Mouse (Mus musculus): ENCODE measurements around the gene Gpn1. TPM values are rescaled to one million over a fixed set of nuclear protein-coding genes. Genes with fewer than 3 reads are reported as not detected.

The Gpn1 gene
- 5.8 and 10.8 TPM in 2 replicates for polyA plus RNA-seq (2012; rRNA removed)

DNA sequence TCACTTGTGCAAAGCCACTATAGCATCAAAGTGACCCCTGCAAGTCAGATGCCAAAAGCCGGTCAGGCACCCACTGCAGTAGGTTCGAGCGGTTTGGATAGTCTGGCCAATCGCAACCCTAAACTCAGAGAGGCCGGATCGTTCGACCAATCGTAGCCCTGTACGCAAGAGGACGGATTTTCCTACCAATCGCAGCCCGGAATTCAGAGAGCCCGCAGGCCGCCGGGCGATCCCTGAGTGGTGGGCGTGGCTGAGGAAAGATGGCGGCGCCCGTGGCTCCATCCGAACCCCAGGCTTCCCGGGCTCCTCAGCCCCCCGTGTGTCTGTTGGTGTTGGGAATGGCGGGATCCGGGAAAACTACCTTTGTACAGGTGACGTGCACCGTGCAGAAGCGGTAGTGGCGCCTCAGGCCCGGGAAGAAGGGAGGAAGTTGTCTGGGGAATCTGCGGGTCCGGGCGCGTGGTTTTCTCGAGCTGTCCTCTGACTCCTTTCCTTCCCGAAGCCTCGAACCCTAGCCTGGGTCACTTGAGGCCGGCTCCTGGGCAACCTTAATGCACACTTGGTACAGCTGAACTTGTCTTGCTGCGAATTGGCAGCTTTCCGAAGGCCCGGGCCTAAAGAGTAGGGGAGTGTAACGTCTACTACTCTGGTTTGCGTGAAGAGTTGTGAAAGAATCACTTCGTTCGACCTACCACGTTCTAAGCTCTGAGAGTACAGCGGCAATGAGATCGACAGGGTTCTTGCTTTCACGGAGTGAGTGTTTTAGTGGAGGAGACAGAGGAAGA, at the start of gene Gpn1:
Gpn1 (plus strand) TSS at position 229 of the 785 bp plus-strand sequence.

DNA sequence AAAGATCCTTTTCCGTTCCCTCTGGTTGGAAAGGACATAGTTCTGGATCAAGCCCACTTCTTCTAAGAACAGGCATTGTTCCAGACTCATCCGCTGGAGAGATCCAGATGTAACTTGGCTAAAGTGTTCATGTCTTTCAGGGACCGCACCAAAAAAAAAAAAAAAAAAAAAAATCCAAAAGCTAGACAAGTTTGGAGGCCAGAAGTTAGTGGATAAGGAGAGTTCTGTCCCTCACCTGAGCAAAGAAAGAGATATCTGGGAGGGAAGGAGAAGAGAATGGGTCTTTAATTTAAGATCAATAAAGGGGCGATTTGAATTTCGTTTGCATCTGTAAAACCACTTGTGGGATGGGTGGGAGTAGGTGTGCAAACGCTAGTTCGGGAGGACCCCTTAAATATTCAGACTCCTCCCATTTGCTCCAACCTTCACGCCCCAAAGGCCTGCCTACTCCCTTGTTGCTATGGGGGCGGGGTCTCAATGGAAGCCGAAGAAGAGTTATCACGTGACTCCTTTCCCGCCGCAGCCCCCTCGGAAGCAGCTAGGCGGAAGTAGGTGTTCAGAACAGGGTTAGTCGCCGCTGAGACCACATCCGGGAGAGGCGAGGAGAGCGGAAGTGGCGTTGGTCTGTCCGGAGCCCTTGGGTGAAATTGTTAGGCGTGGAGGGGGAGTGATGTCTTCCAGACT, 42.5 kb upstream of the Gpn1 start, which contains the start of gene Zfp512:
Zfp512 (plus strand) TSS at position 554 of the 684 bp plus-strand sequence.

GRCm38 (mm10) chr5:31485440-31485839, 9.1 kb upstream of the Gpn1 start, which contains the start of gene 4930548H24Rik:
TSS of gene 4930548H24Rik (plus strand) at chr5:31485740.

DNA sequence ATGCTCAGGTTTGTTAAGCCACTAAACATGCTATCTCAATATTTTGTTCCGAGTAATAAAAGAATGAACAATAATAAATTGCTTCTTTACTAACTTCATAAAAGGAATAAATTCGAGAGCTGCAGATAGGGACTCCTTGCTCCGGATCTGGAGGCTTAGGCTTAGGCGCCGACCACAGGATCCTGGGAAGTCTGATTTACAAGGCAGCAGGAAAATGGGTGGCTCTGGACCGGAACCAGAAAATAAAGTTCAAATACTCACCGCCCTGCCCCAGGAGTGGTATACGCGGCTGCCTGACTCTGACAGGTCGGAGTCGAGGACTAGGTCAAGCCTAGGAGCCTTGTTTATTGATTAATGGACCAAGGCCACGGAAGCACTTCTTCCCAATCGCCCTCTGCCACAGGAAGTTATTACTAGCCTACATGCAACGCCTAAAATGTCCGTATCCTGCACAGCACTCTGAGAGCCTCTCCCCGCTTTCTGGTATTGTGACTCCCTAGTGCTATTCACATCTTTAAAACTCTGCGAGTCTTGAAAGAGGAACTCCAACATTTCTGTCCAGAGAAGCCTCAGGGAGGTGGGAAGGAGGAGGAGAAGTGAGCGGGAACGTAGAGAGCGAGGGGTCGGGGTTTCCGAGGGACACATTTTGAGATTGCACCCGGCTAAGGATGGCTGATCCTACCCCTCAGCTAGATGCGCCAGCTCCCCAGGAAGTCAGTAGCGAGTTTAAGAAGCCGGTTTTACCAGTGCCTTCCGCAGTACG, 32.0 kb downstream of the Gpn1 start, which contains the start of gene Slc4a1ap:
Slc4a1ap (plus strand) TSS at position 642 of the 763 bp plus-strand sequence.

GRCm38 (mm10) chr5:31527707-31528106, 33.2 kb downstream of the Gpn1 start, which contains the start of gene Supt7l:
TSS of gene Supt7l (minus strand) at chr5:31527807.

Other genes with a start within 250 kb of the Gpn1 start
- 113 and 161 TPM in 2 replicates for gene Krtcap3, start 243.1 kb upstream of the Gpn1 start, polyA plus RNA-seq (2012; rRNA removed)
- gene Ift172, start 203.6 kb upstream of the Gpn1 start, polyA plus RNA-seq (2012; rRNA removed): 11.9 and 14.9 TPM in 2 replicates
- gene Fndc4, start 198.7 kb upstream of the Gpn1 start, polyA plus RNA-seq (2012; rRNA removed): 6.3 and 7.4 TPM in 2 replicates
- not detected in 2 replicates for gene Gckr, start 197.3 kb upstream of the Gpn1 start, polyA plus RNA-seq (2012; rRNA removed)
- 2.3 and 3.3 TPM in 2 replicates for gene Zfp512, start 42.3 kb upstream of the Gpn1 start, polyA plus RNA-seq (2012; rRNA removed)
- not detected in 2 replicates for gene 4930548H24Rik, start 9.0 kb upstream of the Gpn1 start, polyA plus RNA-seq (2012; rRNA removed)
- gene Slc4a1ap, start 32.3 kb downstream of the Gpn1 start, polyA plus RNA-seq (2012; rRNA removed): 4.0 and 6.3 TPM in 2 replicates
- 3.0 and 3.2 TPM in 2 replicates for gene Supt7l, start 33.1 kb downstream of the Gpn1 start, polyA plus RNA-seq (2012; rRNA removed)
- 2.7 TPM in 2 replicates for gene Mrpl33, start 102.2 kb downstream of the Gpn1 start, polyA plus RNA-seq (2012; rRNA removed)
- gene Rbks, start 202.9 kb downstream of the Gpn1 start, polyA plus RNA-seq (2012; rRNA removed): 1.9 and 2.1 TPM in 2 replicates
- 9.4 and 11.0 TPM in 2 replicates for gene Babam2, start 202.9 kb downstream of the Gpn1 start, polyA plus RNA-seq (2012; rRNA removed)